Mouse (Mus musculus): ENCODE measurements around the gene Gabrb2. TPM values are rescaled to one million over a fixed set of nuclear protein-coding genes. Genes with fewer than 3 reads are reported as not detected.

Gene Gabrb2
- total and polyA plus RNA-seq, 3 experiments: not detected

DNA sequence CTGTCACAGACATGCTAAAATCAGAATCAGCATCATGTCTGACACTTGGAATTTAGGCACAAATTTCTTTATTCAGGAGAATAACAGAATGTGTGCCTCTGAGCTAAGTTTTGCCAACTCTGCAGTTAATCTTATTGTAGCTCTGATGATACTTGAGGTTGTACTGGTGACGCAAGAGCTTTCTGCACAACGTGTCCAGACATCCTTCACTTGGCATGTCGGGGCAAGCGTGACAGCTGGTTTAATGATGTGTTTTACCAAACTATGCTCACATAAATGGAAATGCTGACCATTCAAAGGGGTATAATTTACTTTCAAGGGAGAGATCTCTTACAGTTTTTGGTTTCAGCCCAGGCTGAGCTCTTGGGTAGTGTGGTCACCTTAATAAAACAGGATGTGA, 33.1 kb upstream of the Gabrb2 start:
- no peaks in the 10 kb centered on the region for H3K36me3 ChIP-seq (replicated peaks in 1 of 2; ENCODE audit: control insufficient read depth in 1 of 2, insufficient read depth in 1 of 2, low read length in 1 of 2)
- no peaks in the 10 kb centered on the region for H3K79me2 ChIP-seq (replicated peaks; ENCODE audit: control insufficient read depth, extremely low read depth, insufficient read depth, poor library complexity, severe bottlenecking)
- H3K27me3 ChIP-seq (replicated peaks): no peaks in the 10 kb centered on the region
- H3K27ac ChIP-seq (ENCODE audit: insufficient read depth, low read depth): no peak overlapping the region
- no peaks in the 10 kb centered on the region for H3K9me3 ChIP-seq (replicated peaks; ENCODE audit: low read length)
- H3K4me1 ChIP-seq (ENCODE audit: control insufficient read depth in 1 of 2, insufficient read depth in 2 of 2): peaks cover 0 to 2% of the 10 kb centered on the region in 2 experiments; a peak in 2 of 4 replicates
- no peak overlapping the region for H3K4me3 ChIP-seq (replicated peaks in 1 of 3; ENCODE audit: low read depth in 2 of 3, low read length in 2 of 3, poor library complexity in 1 of 3)
- DNase-seq (ENCODE audit: extremely low read depth): no peak
- dilution Hi-C loops (cut with MboI; ENCODE audit: extremely low pct_ligation_motif_present, extremely low pct_unique_long_range_greater_than_20kb, low sequenced_read_pairs): no loop called here
- no peak overlapping the region for H3K9ac ChIP-seq (ENCODE audit: insufficient read depth, low read depth)
- no peak overlapping the region for H3K4me2 ChIP-seq (ENCODE audit: insufficient read depth, low read depth, poor library complexity, severe bottlenecking)
- in situ Hi-C loops (cut with MboI; ENCODE audit: low pct_ligation_motif_present, low pct_unique_long_range_greater_than_20kb, low sequenced_read_pairs): no loop called here
- TF ChIP-seq BHLHE40 (IDR thresholded peaks at IDR 0.05; ENCODE audit: low read depth, low read length): no peak
- TF ChIP-seq RCOR1 (conservative IDR thresholded peaks at IDR 0.05; ENCODE audit: low read depth, low read length): no peak
- no peak for TF ChIP-seq ZC3H11A (IDR thresholded peaks at IDR 0.05; ENCODE audit: low read depth, low read length)
- TF ChIP-seq ZKSCAN1 (IDR thresholded peaks at IDR 0.05; ENCODE audit: borderline replicate concordance, low read depth, low read length): no peak
- no peak for TF ChIP-seq GABPA (IDR thresholded peaks at IDR 0.05; ENCODE audit: insufficient replicate concordance, low read depth, low read length)
- TF ChIP-seq EP300 (IDR thresholded peaks at IDR 0.05; ENCODE audit: low read length): no peak
- TF ChIP-seq ETS1 (conservative IDR thresholded peaks at IDR 0.05; ENCODE audit: low read depth, low read length): no peak
- no peak for TF ChIP-seq MAFK (IDR thresholded peaks at IDR 0.05; ENCODE audit: insufficient replicate concordance, low read length)

DNA sequence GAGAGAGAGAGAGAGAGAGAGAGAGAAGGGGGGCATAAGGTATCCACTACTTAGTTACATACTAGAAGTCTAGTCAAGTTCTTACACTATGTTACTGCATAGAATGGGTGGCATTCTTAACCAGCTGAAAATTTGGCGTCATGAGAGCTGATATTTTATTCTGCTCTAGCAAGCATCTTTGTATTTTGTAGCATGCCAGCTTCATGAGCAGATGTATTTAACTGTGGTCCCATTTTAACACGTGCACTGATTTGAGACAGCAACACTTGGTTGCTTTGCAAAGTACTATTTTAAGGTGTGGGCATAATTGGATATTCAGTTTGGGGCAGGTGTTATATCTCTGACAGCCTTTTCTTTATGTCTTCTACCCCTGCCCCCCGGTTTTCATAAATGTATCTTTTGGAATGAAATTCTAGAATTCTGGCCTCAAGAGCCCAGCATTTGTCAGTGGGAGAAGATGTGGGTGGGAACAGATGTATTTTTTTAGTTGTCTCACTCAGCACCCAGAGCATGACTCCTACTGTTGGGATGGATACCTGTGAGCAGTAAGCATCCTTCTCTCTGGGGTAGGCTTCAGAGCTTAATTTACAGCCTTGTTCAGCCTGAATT, 28.8 kb upstream of the Gabrb2 start:
- H3K9me3 ChIP-seq (replicated peaks; ENCODE audit: low read length): no peaks in the 10 kb centered on the region
- H3K4me2 ChIP-seq (ENCODE audit: insufficient read depth, low read depth, poor library complexity, severe bottlenecking): no peak overlapping the region
- no peaks in the 10 kb centered on the region for H3K36me3 ChIP-seq (replicated peaks in 1 of 2; ENCODE audit: control insufficient read depth in 1 of 2, insufficient read depth in 1 of 2, low read length in 1 of 2)
- no peak overlapping the region for H3K9ac ChIP-seq (ENCODE audit: insufficient read depth, low read depth)
- no peak overlapping the region for H3K4me3 ChIP-seq (replicated peaks in 1 of 3; ENCODE audit: low read depth in 2 of 3, low read length in 2 of 3, poor library complexity in 1 of 3)
- no peak for DNase-seq (ENCODE audit: extremely low read depth)
- peaks cover 0 to 2% of the 10 kb centered on the region in 2 experiments; a peak in 2 of 4 replicates for H3K4me1 ChIP-seq (ENCODE audit: control insufficient read depth in 1 of 2, insufficient read depth in 2 of 2)
- no peaks in the 10 kb centered on the region for H3K27me3 ChIP-seq (replicated peaks)
- no peaks in the 10 kb centered on the region for H3K79me2 ChIP-seq (replicated peaks; ENCODE audit: control insufficient read depth, extremely low read depth, insufficient read depth, poor library complexity, severe bottlenecking)
- dilution Hi-C loops (cut with MboI; ENCODE audit: extremely low pct_ligation_motif_present, extremely low pct_unique_long_range_greater_than_20kb, low sequenced_read_pairs) (no loop called here), in situ Hi-C loops (cut with MboI; ENCODE audit: low pct_ligation_motif_present, low pct_unique_long_range_greater_than_20kb, low sequenced_read_pairs) (no loop called here)
- H3K27ac ChIP-seq (ENCODE audit: insufficient read depth, low read depth): no peak overlapping the region
- no peak for TF ChIP-seq ZC3H11A (IDR thresholded peaks at IDR 0.05; ENCODE audit: low read depth, low read length)
- TF ChIP-seq UBTF (IDR thresholded peaks at IDR 0.05; ENCODE audit: low read depth, low read length): no peak
- no peak for TF ChIP-seq MEF2A (IDR thresholded peaks at IDR 0.05; ENCODE audit: borderline replicate concordance, low read depth, low read length)
- no peak for TF ChIP-seq JUN (IDR thresholded peaks at IDR 0.05; ENCODE audit: insufficient read depth, low read depth, low read length)
- no peak for TF ChIP-seq ZKSCAN1 (IDR thresholded peaks at IDR 0.05; ENCODE audit: borderline replicate concordance, low read depth, low read length)
- TF ChIP-seq CHD1 (IDR thresholded peaks at IDR 0.05; ENCODE audit: low read depth, low read length): no peak

DNA sequence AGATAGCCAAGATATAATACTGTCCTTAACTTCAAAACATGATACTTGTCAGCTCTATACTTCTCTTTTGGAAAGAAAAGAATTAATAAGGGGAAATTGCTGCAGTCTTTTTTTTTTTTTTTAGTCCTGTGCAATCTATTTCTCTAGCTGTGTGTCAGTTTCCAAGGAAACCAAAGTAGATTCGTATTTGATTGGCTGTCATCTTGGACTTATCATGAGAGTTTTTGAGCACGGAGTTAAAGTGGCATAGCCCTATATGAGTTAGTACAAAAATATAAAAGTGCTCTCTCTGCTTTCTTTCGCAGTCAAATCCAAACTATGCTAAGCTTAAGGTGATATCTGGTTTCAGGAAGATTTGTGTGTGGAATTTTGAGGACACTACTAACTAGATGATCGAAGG, 26.1 kb upstream of the Gabrb2 start:
- Histone ChIP-seq H3K27me3 (replicated peaks) (no peaks in the 10 kb centered on the region), H3K27ac (ENCODE audit: insufficient read depth, low read depth) (no peak overlapping the region), H3K4me3 (replicated peaks in 1 of 3; ENCODE audit: low read depth in 2 of 3, low read length in 2 of 3, poor library complexity in 1 of 3) (no peak overlapping the region), H3K9ac (ENCODE audit: insufficient read depth, low read depth) (no peak overlapping the region), H3K9me3 (replicated peaks; ENCODE audit: low read length) (no peaks in the 10 kb centered on the region), H3K4me1 (ENCODE audit: control insufficient read depth in 1 of 2, insufficient read depth in 2 of 2) (no peaks in the 10 kb centered on the region; a peak in 1 of 4 replicates), H3K4me2 (ENCODE audit: insufficient read depth, low read depth, poor library complexity, severe bottlenecking) (no peak overlapping the region), H3K79me2 (replicated peaks; ENCODE audit: control insufficient read depth, extremely low read depth, insufficient read depth, poor library complexity, severe bottlenecking) (no peaks in the 10 kb centered on the region), H3K36me3 (replicated peaks in 1 of 2; ENCODE audit: control insufficient read depth in 1 of 2, insufficient read depth in 1 of 2, low read length in 1 of 2) (no peaks in the 10 kb centered on the region)
- dilution Hi-C loops (cut with MboI; ENCODE audit: extremely low pct_ligation_motif_present, extremely low pct_unique_long_range_greater_than_20kb, low sequenced_read_pairs) (no loop called here), in situ Hi-C loops (cut with MboI; ENCODE audit: low pct_ligation_motif_present, low pct_unique_long_range_greater_than_20kb, low sequenced_read_pairs) (no loop called here)
- no peak for DNase-seq (ENCODE audit: extremely low read depth)
- TF ChIP-seq USF1 (IDR thresholded peaks at IDR 0.05; ENCODE audit: low read depth, low read length): no peak
- no peak for TF ChIP-seq E2F4 (IDR thresholded peaks at IDR 0.05; ENCODE audit: insufficient replicate concordance, low read depth, low read length)
- TF ChIP-seq ELF1 (IDR thresholded peaks at IDR 0.05; ENCODE audit: low read depth, low read length): no peak
- TF ChIP-seq ZNF384 (IDR thresholded peaks at IDR 0.05; ENCODE audit: low read depth, low read length): no peak
- TF ChIP-seq ZKSCAN1 (IDR thresholded peaks at IDR 0.05; ENCODE audit: borderline replicate concordance, low read depth, low read length): no peak
- TF ChIP-seq PAX5 (IDR thresholded peaks at IDR 0.05; ENCODE audit: low read length): no peak
- TF ChIP-seq MAX (IDR thresholded peaks at IDR 0.05; ENCODE audit: low read length): no peak
- TF ChIP-seq RAD21 (IDR thresholded peaks at IDR 0.05; ENCODE audit: low read depth, low read length): no peak
- no peak for TF ChIP-seq ETS1 (conservative IDR thresholded peaks at IDR 0.05; ENCODE audit: low read depth, low read length)
- no peak for TF ChIP-seq GABPA (IDR thresholded peaks at IDR 0.05; ENCODE audit: insufficient replicate concordance, low read depth, low read length)
- no peak for TF ChIP-seq NRF1 (IDR thresholded peaks at IDR 0.05; ENCODE audit: low read depth, low read length)
- no peak for TF ChIP-seq BHLHE40 (IDR thresholded peaks at IDR 0.05; ENCODE audit: low read depth, low read length)
